Mouse (Mus musculus): ENCODE results near the gene Shc4. TPM values are rescaled to one million over a fixed set of nuclear protein-coding genes. Genes with fewer than 3 reads are reported as not detected.

The Shc4 gene
- polyA plus RNA-seq (2012) = 0.13 TPM in 2 replicates

GRCm38 (mm10) chr2:125724086-125724430 is at the start of gene Shc4:
Gene Shc4, minus strand, starts transcription at chr2:125724148.

DNA sequence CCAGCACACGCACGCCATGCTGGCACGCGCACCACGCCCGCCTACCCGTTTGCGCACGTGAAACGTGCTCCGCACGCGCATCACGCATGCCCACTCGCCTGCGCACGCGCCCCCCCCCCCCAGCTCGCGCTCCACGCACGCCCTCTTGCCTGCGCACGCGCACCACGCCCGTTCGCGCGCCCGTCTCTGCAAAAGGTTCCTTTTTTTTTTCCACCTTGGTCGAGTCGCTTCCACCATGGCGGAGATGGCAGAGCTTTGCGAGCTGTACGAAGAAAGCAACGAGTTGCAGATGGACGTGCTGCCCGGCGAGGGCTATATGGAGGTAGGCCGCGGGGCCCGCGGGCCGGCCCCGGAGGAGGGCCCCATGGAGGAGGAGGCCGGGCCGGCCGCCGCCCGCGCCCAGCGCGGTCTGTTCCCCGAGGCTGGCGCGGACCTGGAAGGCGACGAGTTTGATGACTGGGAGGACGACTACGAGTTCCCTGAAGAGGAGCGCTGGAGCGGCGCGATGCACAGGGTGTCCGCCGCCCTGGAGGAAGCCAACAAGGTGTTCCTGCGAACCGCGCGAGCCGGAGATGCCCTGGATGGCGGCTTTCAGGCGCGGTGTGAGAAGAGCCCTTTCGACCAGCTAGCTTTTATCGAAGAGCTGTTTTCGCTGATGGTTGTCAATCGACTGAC is 50.9 kb downstream of the Shc4 start, which contains the start of gene Eid1:
Gene Eid1 (plus strand): TSS at position 139 of the 675 bp plus-strand sequence.

GRCm38 (mm10) chr2:125624837-125625351 is 99.1 kb downstream of the Shc4 start, which contains the start of gene Cep152:
Gene Cep152, minus strand, starts transcription at chr2:125625113.

Other genes starting within 250 kb of the Shc4 start
- not detected in 2 replicates for gene Gm9913, start 219.1 kb downstream of the Shc4 start, polyA plus RNA-seq (2012)
- 0.10 and 0.16 TPM in 2 replicates for gene Fbn1, start 216.2 kb downstream of the Shc4 start, polyA plus RNA-seq (2012)
- gene Cep152, start 99.0 kb downstream of the Shc4 start, polyA plus RNA-seq (2012) = 2.3 and 3.7 TPM in 2 replicates
- 50.3 and 71.6 TPM in 2 replicates for gene Eid1, start 51.1 kb downstream of the Shc4 start, polyA plus RNA-seq (2012)
- gene Secisbp2l, start 58.7 kb upstream of the Shc4 start, polyA plus RNA-seq (2012) = 2.6 and 3.5 TPM in 2 replicates
- 2.6 and 3.1 TPM in 2 replicates for gene Galk2, start 135.0 kb upstream of the Shc4 start, polyA plus RNA-seq (2012)
- gene Cops2, start 135.0 kb upstream of the Shc4 start, polyA plus RNA-seq (2012) = 6.0 and 6.8 TPM in 2 replicates